Mouse (Mus musculus): ENCODE results near the gene Pip5k1b.

DNA sequence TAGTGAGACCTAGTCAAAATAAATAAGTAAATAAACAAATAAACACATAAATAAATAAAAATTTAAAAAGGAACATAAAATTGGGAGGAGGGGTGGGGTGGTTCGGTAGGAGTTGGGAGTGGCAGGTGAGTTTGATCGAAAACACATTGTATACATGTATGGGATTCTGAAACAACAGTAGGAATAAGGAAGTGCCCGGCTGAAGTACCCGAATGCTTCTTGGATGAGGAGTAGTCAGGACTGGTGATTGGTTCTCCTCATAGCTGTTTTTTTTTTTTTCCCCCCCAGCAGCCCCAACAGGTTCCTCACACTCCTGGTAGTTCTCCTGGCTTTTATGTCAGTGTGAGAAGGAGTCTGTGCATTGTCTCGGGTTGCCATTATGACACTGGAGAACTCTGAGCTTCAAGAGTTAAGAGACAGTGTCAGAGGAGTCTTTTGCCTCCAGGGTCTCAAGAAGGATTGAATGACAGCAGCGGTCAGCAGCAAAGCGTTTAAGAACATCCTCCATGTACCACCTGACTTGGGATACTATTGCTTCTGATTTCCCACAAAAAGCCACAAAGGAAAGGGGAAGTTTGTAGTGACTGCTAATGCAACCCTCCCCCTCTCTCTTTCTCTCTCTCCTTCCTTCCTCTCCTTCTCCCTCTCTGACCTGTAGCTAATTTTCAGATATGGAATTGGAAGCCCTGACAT lies 274.2 kb downstream of the Pip5k1b start:
- TF ChIP-seq POLR2A (IDR thresholded peaks at IDR 0.05; ENCODE audit: insufficient read length, low read depth) (no peak), USF1 (IDR thresholded peaks at IDR 0.05; ENCODE audit: low read depth) (no peak), SRF (IDR thresholded peaks at IDR 0.05; ENCODE audit: control insufficient read depth, insufficient read length, low read depth) (no peak)

All from myocyte (in vitro differentiated cells).